Mouse (Mus musculus): ENCODE measurements around the gene Esp18. TPM values are rescaled to one million over a fixed set of nuclear protein-coding genes. Genes with fewer than 3 reads are reported as not detected.

Esp18 gene
- total RNA-seq (2022): not detected

GRCm38 (mm10) chr17:39406059-39406458 is at the start of gene Esp18:
Gene Esp18 (plus strand): TSS chr17:39406359.
- no peak for DNase-seq

- DNase-seq: no peak
Observed at GRCm38 (mm10) chr17:39363316-39363715, 42.8 kb upstream of the Esp18 start.

Small RNA genes lying within 50 kb of the gene (microRNA-seq; reads per million reads assigned to microRNA genes)
- gene Gm26429: 0 reads per million in 2 experiments

Other genes with a start within 250 kb of the Esp18 start
- not detected for gene Esp16, start 129.8 kb downstream of the Esp18 start, total RNA-seq (2022)
- gene Esp15, start 234.6 kb downstream of the Esp18 start, total RNA-seq (2022): not detected